Mouse (Mus musculus): Measurements from ENCODE around the gene Rhoj.

- TF ChIP-seq CTCF (IDR thresholded peaks at IDR 0.05; ENCODE audit: borderline replicate concordance, control insufficient read depth, extremely low read depth, insufficient read depth, low read length, poor library complexity), result no peak
- no peak for TF ChIP-seq POLR2A (IDR thresholded peaks at IDR 0.05; ENCODE audit: control insufficient read depth, extremely low read depth, insufficient read depth, low read length, poor library complexity)
Measured at GRCm38 (mm10) chr12:75375060-75375459, 66.9 kb downstream of the Rhoj start.

Measured in thymus, adult 2 months (tissue).